Mouse (Mus musculus): ENCODE results near the gene Eif3d. TPM values are rescaled to one million over a fixed set of nuclear protein-coding genes. Genes with fewer than 3 reads are reported as not detected.
"Not testable (repeated sequence)": the region's sequence is repeated elsewhere in the genome, so short reads cannot be mapped to it uniquely, and the experiment has no call there.

Eif3d gene
- polyA plus RNA-seq (2016; fragmentation: Nextera tagmentation; extraction: Ambion mirVana): 204 and 225 TPM in 2 replicates

DNA sequence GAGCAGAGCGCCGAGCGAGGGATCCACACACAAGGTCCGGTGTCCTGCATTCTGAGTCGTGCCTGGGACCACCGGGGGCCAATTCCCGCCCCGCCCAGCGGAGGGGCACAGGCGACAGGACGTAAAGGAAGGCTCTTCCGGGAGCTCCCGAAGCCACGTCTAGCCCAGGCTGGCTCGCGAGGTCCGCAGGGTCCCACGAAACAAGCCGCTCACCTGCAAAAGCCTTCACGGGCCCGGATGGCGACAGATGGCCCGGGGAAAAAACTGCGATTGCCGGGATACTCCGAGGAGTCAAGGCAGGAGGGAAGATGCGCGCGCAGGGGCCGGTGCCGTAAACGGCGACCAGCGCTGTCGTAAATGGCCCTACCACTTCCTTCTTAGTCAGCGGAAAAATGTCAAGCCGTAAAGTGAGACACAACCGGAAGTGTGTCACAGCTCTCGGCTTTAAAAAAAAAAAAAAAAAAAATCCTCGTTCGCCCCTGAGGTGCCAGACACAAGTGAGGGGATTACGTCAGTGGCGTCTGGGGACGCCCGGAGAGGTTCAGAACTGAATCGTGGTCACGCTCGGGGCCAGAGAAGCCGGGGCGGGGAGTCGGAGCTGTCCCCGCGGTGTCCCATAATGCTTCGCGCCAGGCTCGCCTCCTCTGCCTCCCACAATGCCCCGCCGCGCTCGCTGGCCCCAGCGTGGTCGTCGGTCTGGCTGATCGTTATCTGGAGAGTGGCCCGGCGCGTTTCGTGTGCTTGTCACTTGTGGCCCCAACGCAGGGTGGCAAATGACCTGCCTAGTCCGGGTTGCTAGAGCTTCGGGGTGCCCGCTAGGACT is at the start of gene Eif3d:
TSS of gene Eif3d (minus strand) at position 344 of the 823 bp plus-strand sequence.
- WGBS: under 1% methylated on average over 72 of the region's 72 CpGs
- H3K4me1 ChIP-seq: peaks cover 17% of the 10 kb centered on the region
- H3K27me3 ChIP-seq (ENCODE audit: insufficient read depth, poor library complexity, severe bottlenecking): no peaks in the 10 kb centered on the region
- peak within 1 kb of the TSS; percentile 99 for H3K4me3 ChIP-seq
- DNase-seq (ENCODE audit: low spot score): peak; percentile 97
- peaks cover 31% of the 10 kb centered on the region for H3K36me3 ChIP-seq
- H3K9me3 ChIP-seq: no peaks in the 10 kb centered on the region
- peak within 1 kb of the TSS; percentile 98 for H3K27ac ChIP-seq

DNA sequence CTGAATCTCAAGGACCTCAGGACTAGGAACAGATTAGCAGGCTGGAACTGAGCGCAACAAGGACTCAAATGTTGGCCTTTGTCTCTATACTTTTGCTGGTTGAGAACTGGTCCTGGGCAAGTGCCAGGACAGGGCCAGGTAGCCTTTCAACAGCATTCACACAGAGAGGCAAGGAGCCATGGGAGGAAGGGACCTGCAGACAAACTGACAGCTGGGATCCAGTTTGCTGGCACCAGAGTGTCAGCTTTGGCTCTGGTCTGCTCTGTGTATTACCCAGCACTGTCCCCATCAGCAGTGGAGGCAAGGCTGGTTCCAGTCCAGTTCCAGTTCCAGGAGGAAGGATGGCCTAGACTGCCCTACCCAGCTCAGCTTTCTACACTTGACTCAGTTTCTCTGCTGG is 43.4 kb upstream of the Eif3d start:
- Histone ChIP-seq H3K27ac (no peak overlapping the region), H3K36me3 (no peaks in the 10 kb centered on the region)
- WGBS: 89% methylated on average over 1 of the region's 1 CpGs

DNA sequence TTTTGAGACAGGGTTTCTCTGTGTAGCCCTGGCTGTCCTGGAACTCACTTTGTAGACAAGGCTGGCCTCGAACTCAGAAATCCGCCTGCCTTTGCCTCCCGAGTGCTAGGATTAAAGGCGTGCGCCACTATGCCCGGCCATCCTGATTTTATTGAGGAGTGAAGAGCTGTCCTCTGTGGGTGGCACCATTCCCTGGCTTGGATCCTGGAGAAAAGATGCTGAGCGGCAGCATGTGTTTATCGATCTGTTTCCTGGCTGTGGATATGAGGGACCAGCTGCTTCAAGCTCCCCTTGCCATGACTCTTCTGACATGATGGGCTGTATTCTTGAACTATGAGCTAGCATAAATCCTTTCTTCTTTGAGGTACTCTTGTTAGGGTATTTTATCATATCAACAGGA is 37.6 kb upstream of the Eif3d start:
- not testable (repeated sequence) for H3K4me1 ChIP-seq; H3K4me3 ChIP-seq; H3K27ac ChIP-seq; H3K36me3 ChIP-seq; H3K9me3 ChIP-seq; H3K27me3 ChIP-seq (ENCODE audit: insufficient read depth, poor library complexity, severe bottlenecking); DNase-seq (ENCODE audit: low spot score)
- WGBS: 89% methylated on average over 8 of the region's 8 CpGs

More for the DNA sequence above, 43.4 kb upstream of the Eif3d start:
- H3K4me3 ChIP-seq: no peak overlapping the region
- H3K27me3 ChIP-seq (ENCODE audit: insufficient read depth, poor library complexity, severe bottlenecking): no peaks in the 10 kb centered on the region; the same call in 1 of the 2 replicates
- H3K4me1 ChIP-seq: no peaks in the 10 kb centered on the region
- DNase-seq (ENCODE audit: low spot score): no peak
- no peaks in the 10 kb centered on the region for H3K9me3 ChIP-seq

DNA sequence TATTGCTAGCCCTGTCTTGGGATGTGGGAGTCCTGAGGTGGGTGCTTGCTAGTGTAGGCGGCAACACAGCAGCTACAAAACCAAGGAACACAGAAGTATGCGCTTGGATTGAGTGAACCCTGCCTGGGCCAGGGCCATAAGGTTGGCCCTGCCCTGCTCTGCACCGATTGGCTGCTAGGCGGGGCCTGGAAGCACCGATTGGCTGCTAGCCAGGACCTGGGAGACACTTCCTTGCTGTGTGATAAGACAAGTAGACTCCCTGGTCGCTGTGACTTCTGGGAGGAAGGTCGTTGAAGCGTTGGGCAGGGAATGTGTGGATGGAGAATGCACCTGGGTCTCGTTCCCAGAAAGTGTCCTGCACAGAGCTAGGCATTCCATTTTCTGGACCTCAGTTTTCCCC is 33.3 kb upstream of the Eif3d start:
- no peak overlapping the region for H3K4me3 ChIP-seq
- no peaks in the 10 kb centered on the region for H3K9me3 ChIP-seq
- DNase-seq (ENCODE audit: low spot score): no peak
- 39% methylated on average over 9 of the region's 9 CpGs for WGBS
- H3K36me3 ChIP-seq: no peaks in the 10 kb centered on the region
- H3K27ac ChIP-seq: no peak overlapping the region
- 0 out of 2 replicates have a peak, but pooled peaks cover 7% of the 10 kb centered on the region for H3K27me3 ChIP-seq (ENCODE audit: insufficient read depth, poor library complexity, severe bottlenecking)
- peaks cover 8% of the 10 kb centered on the region for H3K4me1 ChIP-seq

DNA sequence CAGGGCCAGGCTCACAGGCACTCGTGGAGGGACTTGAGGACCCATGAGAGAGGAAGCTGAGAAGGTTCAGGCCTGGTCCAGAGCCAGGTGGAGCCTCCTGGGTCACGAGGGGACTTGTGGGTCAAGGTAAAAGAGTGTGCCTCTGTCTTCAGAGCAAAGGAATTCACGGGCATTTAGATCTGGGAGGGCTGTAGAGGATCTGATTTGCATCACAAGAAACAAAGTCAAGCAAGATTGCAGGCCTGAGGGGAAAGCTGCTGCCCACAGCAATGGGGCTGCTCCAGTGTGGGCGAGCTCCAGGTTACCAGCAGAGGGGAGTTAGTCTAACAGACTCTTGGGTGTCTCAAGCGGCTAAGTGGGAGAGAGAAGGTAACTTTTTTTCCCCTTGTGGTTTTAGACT is 30.8 kb upstream of the Eif3d start:
- Histone ChIP-seq H3K4me1 (peaks cover 8% of the 10 kb centered on the region), H3K36me3 (no peaks in the 10 kb centered on the region), H3K27me3 (ENCODE audit: insufficient read depth, poor library complexity, severe bottlenecking) (peaks cover 15% of the 10 kb centered on the region; the same call in 1 of the 2 replicates), H3K27ac (no peak overlapping the region), H3K4me3 (no peak overlapping the region), H3K9me3 (no peaks in the 10 kb centered on the region)
- WGBS: 30% methylated on average over 5 of the region's 5 CpGs
- DNase-seq (ENCODE audit: low spot score): no peak

DNA sequence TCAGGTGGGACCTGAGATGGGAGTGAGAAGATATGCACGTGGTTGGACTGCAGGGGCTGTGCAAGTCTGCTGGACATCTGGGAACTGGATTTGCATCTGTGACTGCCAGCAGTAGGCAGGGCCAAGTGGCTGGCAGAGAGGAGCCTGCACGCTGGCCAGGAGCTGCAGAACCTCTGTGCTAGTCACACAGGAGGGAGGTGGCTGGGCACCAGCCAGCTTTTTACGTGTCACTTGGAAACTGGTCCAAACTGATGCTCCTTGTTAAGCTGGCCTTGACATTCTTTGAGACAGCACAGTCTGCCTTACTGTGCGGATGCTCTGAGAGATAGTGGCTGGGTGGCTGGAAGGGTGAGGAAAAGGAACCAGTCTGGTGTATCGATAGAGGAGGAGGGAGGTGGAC is 17.9 kb upstream of the Eif3d start:
- H3K36me3 ChIP-seq: no peaks in the 10 kb centered on the region
- H3K4me1 ChIP-seq: no peaks in the 10 kb centered on the region; the same call in 1 of the 2 replicates
- H3K9me3 ChIP-seq: no peaks in the 10 kb centered on the region
- WGBS: 71% methylated on average over 5 of the region's 5 CpGs
- DNase-seq (ENCODE audit: low spot score): no peak
- peaks cover 8% of the 10 kb centered on the region; the same call in 1 of the 2 replicates for H3K27me3 ChIP-seq (ENCODE audit: insufficient read depth, poor library complexity, severe bottlenecking)
- no peak overlapping the region for H3K27ac ChIP-seq
- no peak overlapping the region for H3K4me3 ChIP-seq

DNA sequence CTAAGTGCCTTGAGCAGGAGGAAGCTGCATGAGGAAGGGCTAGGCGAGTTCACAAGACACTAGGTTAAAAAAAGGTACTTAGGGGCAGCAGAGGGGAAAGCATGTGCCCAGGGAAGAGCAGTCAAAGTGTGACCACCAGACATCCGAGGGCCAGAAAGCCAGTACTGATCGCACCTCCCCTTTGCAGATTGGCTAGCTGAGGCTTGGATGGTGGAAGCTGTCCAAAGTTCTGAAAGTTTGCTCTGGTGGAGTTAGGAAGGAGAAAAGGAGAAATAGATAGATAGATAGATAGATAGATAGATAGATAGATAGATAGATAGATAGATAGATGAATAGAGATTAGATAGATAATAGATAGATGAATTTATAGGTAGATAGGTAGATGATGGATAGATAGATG is 12.8 kb upstream of the Eif3d start:
- Histone ChIP-seq H3K36me3 (no peaks in the 10 kb centered on the region), H3K4me1 (no peaks in the 10 kb centered on the region), H3K4me3 (no peak overlapping the region), H3K27me3 (ENCODE audit: insufficient read depth, poor library complexity, severe bottlenecking) (peaks cover 29% of the 10 kb centered on the region; the same call in 1 of the 2 replicates), H3K27ac (no peak overlapping the region), H3K9me3 (no peaks in the 10 kb centered on the region)
- 22% methylated on average over 3 of the region's 3 CpGs for WGBS
- no peak for DNase-seq (ENCODE audit: low spot score)

DNA sequence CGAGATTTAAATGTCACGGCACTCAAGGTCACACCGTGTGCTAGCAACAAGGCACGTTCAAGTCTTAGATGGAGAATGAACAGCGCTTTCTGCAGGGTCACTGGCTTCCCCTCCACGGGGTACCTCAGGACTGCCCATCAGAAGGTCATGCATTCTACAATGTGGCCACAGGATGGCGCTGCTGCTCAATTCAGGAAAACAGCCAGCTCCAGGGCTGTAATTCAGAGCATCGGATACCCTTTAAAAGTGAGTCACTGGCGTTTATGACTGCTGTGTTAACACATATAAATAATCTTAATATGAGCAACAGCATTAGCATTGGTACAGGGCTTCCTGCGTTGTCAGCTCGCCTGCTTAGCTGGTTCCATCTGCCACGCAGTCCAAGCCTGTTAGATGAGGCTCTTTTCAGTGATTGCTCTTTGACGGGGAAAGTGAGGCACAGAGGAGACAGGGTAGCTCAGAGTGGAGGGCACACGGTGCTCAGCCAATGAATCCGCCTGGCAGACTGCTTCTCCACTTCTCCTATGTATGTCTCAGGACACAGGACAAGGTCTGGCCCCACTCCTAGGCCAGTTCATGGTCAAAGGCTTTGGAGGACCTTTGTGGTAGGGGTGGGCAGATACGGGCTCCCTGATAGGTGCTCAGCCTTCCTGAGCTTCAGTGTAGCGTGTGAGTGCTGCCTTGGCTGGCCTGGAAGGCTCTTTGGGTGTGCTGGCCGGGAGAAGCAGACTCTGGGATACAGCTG is 11.8 kb upstream of the Eif3d start:
- Histone ChIP-seq H3K27me3 (ENCODE audit: insufficient read depth, poor library complexity, severe bottlenecking) (peaks cover 29% of the 10 kb centered on the region; the same call in 1 of the 2 replicates), H3K4me3 (no peak overlapping the region), H3K27ac (no peak overlapping the region), H3K9me3 (no peaks in the 10 kb centered on the region), H3K36me3 (no peaks in the 10 kb centered on the region), H3K4me1 (no peaks in the 10 kb centered on the region)
- WGBS: 32% methylated on average over 18 of the region's 18 CpGs
- no peak for DNase-seq (ENCODE audit: low spot score)

DNA sequence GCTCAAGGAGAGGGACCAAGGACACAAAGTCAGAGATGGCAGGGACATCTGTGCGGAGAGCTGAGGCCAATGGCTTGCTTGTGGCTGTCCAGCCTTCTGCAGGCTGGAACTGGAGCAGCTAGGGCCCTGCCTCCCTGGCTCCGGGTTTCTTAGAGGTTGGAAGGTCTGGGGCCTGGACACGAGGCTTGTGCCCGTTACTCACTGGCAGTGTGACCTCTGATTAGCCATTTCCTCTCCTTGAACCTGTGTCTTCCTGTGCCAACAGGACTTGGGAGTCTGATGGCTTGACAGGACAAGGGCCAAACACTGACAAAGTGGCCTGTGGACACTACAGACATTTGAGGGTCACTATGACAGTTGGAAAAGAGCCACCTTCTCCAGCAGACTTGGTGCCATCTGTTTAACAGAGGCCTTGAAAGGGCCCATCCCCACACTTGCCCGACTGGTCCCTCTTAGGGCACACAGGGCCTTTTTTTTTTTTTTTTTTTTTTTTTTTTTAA is 10.6 kb upstream of the Eif3d start:
- Histone ChIP-seq H3K27ac (no peak overlapping the region), H3K4me3 (no peak overlapping the region), H3K9me3 (no peaks in the 10 kb centered on the region), H3K27me3 (ENCODE audit: insufficient read depth, poor library complexity, severe bottlenecking) (peaks cover 29% of the 10 kb centered on the region; the same call in 1 of the 2 replicates), H3K36me3 (no peaks in the 10 kb centered on the region), H3K4me1 (no peaks in the 10 kb centered on the region)
- DNase-seq (ENCODE audit: low spot score): no peak
- 69% methylated on average over 5 of the region's 5 CpGs for WGBS

DNA sequence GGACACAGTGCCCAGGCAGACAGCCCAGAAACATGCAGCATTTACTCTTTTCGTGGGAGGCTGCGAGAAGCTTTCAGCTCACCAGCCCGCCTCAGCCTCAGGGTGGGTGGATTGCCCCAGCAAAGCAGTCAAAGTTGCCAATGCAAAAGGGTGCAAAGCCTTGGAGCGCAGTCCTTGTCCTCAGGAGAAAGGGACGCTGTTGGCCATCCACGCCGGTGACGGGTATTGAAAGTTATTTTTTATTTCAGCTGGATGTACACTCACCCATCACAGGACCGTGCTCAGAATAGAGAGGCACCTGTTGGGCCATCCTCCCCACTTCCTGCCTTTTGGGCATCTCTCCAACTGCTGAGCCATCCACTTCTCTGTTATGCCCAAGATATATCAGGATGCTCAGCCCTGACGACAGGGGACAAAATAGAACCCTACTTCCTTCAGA is 8.8 kb upstream of the Eif3d start:
- no peak overlapping the region for H3K27ac ChIP-seq
- H3K4me1 ChIP-seq: no peaks in the 10 kb centered on the region
- H3K27me3 ChIP-seq (ENCODE audit: insufficient read depth, poor library complexity, severe bottlenecking): peaks cover 27% of the 10 kb centered on the region; the same call in 1 of the 2 replicates

DNA sequence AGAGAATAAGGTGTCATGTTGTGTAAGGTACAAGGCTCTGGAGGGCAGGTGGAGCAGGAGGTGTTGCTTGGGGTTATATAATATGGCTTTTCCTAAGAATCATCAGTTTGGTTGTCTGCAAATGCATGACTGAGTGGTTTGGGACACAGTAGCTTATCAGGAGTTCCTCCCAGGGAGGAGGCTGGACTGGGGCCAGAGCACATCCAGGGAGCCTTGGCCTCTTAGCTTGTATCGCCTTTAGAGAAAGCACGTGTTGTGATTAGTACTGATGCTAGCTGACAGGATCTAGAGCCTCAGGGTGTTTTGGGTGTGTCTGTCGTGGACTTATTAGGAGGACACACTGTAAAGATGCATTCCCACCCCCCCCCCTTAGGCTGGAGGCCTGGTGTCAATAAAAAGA is 7.0 kb upstream of the Eif3d start:
- WGBS: 59% methylated on average over 3 of the region's 3 CpGs
- no peak overlapping the region for H3K4me3 ChIP-seq

More for the DNA sequence above, 8.8 kb upstream of the Eif3d start:
- no peak overlapping the region for H3K4me3 ChIP-seq
- no peaks in the 10 kb centered on the region for H3K36me3 ChIP-seq
- WGBS: 79% methylated on average over 10 of the region's 10 CpGs
- H3K9me3 ChIP-seq: no peaks in the 10 kb centered on the region
- no peak for DNase-seq (ENCODE audit: low spot score)

DNA sequence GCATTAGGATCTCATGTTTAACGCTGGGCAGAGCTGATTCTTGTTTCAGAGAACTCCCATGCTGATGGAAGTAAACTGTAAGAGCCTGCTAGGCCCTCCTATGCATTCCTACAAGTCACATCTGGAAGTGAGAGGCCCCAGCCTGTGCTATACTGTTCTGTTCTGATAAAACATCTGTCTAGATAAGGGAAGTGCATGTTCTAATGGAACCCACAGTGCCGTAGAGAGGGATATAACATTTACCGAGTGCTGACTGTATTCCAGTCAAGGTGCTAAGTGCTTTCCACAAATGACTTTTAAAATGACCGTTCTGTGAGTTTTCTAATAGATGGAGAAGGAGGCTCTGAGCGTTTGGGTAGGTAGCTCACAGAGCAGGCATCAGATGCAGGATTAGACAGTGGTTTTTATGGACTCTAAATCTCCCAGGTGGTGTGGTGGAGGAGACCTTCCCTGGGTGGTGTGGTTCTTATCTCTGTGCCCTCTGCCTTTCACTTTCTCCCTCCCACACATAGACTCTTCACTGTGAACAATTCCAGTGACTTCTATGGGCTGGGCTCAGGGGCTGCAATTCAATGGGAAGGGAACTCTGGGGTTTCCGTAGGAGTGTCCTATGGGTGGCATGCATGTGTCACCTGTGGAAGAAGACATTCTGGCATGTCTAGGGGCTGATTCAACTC is 3.7 kb upstream of the Eif3d start:
- WGBS: 63% methylated on average over 6 of the region's 6 CpGs
- no peaks in the 10 kb centered on the region for H3K9me3 ChIP-seq
- no peak overlapping the region for H3K4me3 ChIP-seq
- H3K4me1 ChIP-seq: peaks cover 11% of the 10 kb centered on the region
- H3K27me3 ChIP-seq (ENCODE audit: insufficient read depth, poor library complexity, severe bottlenecking): peaks cover 4% of the 10 kb centered on the region; the same call in 1 of the 2 replicates
- no peaks in the 10 kb centered on the region for H3K36me3 ChIP-seq
- H3K27ac ChIP-seq: no peak overlapping the region
- DNase-seq (ENCODE audit: low spot score): no peak

More for the DNA sequence above, 7.0 kb upstream of the Eif3d start:
- DNase-seq (ENCODE audit: low spot score): no peak
- H3K36me3 ChIP-seq: no peaks in the 10 kb centered on the region
- H3K27ac ChIP-seq: no peak overlapping the region
- no peaks in the 10 kb centered on the region for H3K9me3 ChIP-seq
- H3K27me3 ChIP-seq (ENCODE audit: insufficient read depth, poor library complexity, severe bottlenecking): peaks cover 20% of the 10 kb centered on the region; the same call in 1 of the 2 replicates
- H3K4me1 ChIP-seq: no peaks in the 10 kb centered on the region
